Mouse (Mus musculus) E14TG2a.4 (cell line): ENCODE measurements at regions not wholly inside any gene's neighbourhood (a gene's known extent, or its start where the extent isn't known, plus 50 kb on each side); places are given as distances from the start of the nearest gene placed in this dataset.

Experiments
- H3K27me3 ChIP-seq: 2 replicates; pipeline ENCODE4 v1.6.1; 2014; ENCODE audit warnings: low read length, control low read depth; ENCODE audit not compliant: insufficient read depth
- H3K36me3 ChIP-seq: 2 replicates; pipeline ENCODE4 v1.6.1; 2014; ENCODE audit warnings: low read length, control low read depth; ENCODE audit not compliant: insufficient read depth
- H3K4me1 ChIP-seq: replicated peaks from 2 replicates; pipeline ENCODE4 v1.6.1; 2014; ENCODE audit warnings: low read depth, low read length, control low read depth
- H3K4me3 ChIP-seq: replicated peaks from 2 replicates; pipeline ENCODE4 v1.5.1; 2014; ENCODE audit warnings: mild to moderate bottlenecking, low read length
- H3K9me3 ChIP-seq: 2 replicates; pipeline ENCODE4 v1.6.1; 2014; ENCODE audit warnings: low read length, control low read depth
- CTCF ChIP-seq: conservative IDR thresholded peaks from 2 replicates; pipeline ENCODE4 v1.5.1; 2014; ENCODE audit warnings: low read length
- NANOG ChIP-seq: IDR thresholded peaks from 2 replicates; pipeline ENCODE4 v1.6.1; 2014; ENCODE audit warnings: borderline replicate concordance, low read length, mixed read lengths
- POU5F1 ChIP-seq: IDR thresholded peaks from 2 replicates; pipeline ENCODE4 v1.6.1; 2014; ENCODE audit warnings: low read length, borderline replicate concordance

DNA sequence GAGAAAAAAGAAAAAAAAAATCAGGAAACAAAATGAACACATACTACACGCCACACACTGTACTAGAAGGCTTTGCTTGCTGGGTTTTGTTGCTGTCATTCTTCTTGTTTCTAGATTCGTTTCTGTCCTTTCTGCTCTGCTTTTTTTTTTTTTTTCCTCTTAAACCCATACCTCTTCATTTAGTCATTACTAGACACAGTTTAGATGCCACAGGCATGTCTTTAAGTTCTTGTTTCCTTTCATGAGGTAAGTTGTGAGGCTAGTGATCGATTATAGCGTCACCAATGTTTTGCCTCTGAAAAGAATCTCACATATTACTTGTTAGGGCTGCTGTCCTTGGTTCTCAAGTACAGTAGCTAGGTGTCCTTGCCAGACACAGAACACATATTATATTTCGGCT lies 168.3 kb upstream of the Atp2b1 start:
- Histone ChIP-seq H3K36me3 (no peaks in the 10 kb centered on the region), H3K4me3 (no peak overlapping the region), H3K4me1 (peaks cover 15% of the 10 kb centered on the region), H3K9me3 (no peaks in the 10 kb centered on the region), H3K27me3 (peaks cover 58% of the 10 kb centered on the region)
- TF ChIP-seq NANOG, result no peak
- TF ChIP-seq POU5F1, result no peak
- TF ChIP-seq CTCF, result no peak

DNA sequence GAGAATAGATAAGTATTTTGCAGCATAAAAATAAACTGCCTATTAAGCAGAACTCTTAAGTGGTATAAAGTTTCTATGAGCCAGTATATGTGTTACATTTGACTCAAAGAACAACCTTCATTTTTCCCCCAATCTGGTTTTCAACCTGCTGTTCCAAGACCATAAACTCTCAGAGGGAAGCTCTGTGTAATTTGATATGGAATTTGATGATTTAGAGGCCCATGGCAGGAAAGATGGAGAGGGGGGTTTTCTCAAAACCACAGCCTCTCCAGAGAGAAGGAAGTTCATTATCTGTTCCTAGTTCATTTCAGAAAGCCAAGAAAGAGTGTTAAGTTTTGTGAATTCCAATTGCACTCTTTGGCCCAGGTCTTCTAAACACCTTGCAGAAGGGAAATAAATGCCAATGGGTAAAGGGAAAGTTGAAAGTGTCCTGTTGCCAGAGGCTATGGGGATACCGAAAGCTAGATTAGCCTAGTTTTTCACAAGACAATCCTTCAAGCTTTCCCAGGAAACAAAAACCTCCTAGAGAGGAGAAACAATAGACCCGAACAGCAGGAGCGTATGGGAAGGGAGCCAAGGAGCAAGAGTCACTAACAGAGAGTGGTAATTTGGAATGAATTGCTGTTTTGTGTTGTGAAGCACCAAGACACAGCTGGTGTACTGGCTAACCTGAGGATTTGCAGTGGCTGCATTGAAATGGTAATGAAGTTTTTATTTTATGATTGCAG lies 165.2 kb upstream of the Atp2b1 start:
- Histone ChIP-seq H3K36me3 (no peaks in the 10 kb centered on the region), H3K27me3 (peaks cover 63% of the 10 kb centered on the region), H3K4me3 (no peak overlapping the region), H3K9me3 (no peaks in the 10 kb centered on the region), H3K4me1 (peaks cover 15% of the 10 kb centered on the region)
- TF ChIP-seq NANOG (peak; percentile 69; the same call in 1 of the 2 replicates), POU5F1 (no peak)

GRCm38 (mm10) chr10:98749584-98749947 lies 164.6 kb upstream of the Atp2b1 start:
- TF ChIP-seq CTCF, result no peak
- no peak for TF ChIP-seq POU5F1
- no peak overlapping the region for H3K4me3 ChIP-seq
- H3K9me3 ChIP-seq, result no peaks in the 10 kb centered on the region
- H3K4me1 ChIP-seq, result peaks cover 15% of the 10 kb centered on the region
- H3K36me3 ChIP-seq, result no peaks in the 10 kb centered on the region
- peaks cover 63% of the 10 kb centered on the region for H3K27me3 ChIP-seq

DNA sequence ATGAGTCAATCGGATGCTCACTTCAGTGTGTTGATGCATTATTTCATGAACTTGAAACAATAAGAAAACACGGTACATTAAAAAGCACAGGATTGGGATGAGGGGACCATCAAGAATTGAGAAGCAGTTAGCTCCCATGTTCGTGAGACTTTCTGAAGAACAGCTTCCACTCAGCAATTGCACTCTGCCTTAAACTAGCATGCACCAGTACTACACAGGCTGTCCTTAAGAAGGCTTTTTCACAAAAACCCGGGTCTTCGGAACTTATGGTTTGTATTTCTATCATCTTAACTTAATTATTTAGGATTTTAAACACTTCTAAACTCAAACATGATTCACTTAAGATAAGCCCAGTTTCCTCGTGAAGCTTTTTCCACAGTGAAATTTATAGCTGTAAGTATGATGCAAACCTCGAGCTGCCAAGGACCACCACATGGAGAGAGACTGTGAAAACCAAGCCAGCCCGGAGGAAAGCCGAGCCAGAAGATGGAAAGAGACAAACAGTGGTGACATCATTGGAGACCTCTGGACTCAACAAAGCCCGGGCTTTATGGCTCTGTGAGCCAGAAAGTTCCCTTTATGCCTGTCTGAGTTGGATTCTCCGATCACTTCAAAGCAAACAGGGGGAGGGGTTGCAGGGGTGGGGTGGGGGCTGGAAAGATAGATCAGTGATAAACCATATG lies 162.7 kb upstream of the Atp2b1 start:
- H3K36me3 ChIP-seq, result no peaks in the 10 kb centered on the region
- TF ChIP-seq NANOG (no peak), POU5F1 (no peak), CTCF (no peak)
- H3K27me3 ChIP-seq, result peaks cover 54% of the 10 kb centered on the region
- no peak overlapping the region for H3K4me3 ChIP-seq
- peaks cover 12% of the 10 kb centered on the region for H3K4me1 ChIP-seq
- no peaks in the 10 kb centered on the region for H3K9me3 ChIP-seq

DNA sequence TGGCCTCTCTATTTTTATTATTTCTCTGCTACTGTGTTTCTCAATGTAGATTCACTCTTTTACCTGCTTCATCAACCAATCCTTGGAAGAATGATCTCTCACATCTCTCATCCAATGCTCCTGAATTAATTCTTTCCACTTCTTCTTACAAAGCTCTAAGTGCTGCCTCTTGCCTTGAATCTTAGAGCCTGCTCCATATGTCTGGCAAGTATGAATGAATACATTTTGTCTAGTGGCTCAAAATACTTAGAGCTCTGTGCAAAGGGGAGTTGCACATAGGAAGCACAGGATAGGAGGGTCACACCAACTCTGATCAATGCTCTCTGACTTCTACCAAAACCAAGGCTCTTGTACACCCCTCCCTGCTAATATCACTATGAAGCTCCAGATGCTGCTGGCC lies 153.1 kb upstream of the Atp2b1 start:
- TF ChIP-seq CTCF (no peak), POU5F1 (no peak), NANOG (no peak)

GRCm38 (mm10) chr10:98765786-98766419 lies 148.3 kb upstream of the Atp2b1 start:
- Histone ChIP-seq H3K4me3 (no peak overlapping the region), H3K4me1 (no peaks in the 10 kb centered on the region), H3K27me3 (no peaks in the 10 kb centered on the region), H3K36me3 (no peaks in the 10 kb centered on the region), H3K9me3 (peaks cover 9% of the 10 kb centered on the region)
- no peak for TF ChIP-seq NANOG
- TF ChIP-seq CTCF, result no peak
- no peak for TF ChIP-seq POU5F1

More for the DNA sequence above, 153.1 kb upstream of the Atp2b1 start:
- Histone ChIP-seq H3K27me3 (peaks cover 4% of the 10 kb centered on the region; the same call in 1 of the 2 replicates), H3K4me3 (no peak overlapping the region), H3K9me3 (peaks cover 9% of the 10 kb centered on the region), H3K36me3 (no peaks in the 10 kb centered on the region), H3K4me1 (no peaks in the 10 kb centered on the region)

DNA sequence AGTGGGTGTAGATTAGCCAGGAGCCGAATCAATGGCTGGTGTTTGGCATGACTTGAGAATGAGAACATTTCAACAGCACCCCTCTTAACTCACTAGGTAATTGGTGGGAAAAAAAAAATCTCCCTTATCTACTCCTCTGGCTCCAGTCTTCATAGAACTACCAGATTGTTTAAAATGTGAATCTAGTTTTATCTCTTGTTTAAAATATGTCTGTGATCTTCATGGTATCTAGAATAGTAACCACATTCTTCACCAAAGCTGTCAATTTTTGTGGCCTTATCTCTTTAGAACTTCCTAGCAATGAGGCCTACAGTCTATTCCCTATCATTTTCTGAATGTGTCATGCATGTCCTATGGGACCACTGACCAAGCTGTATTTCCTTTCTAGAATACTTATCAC lies 134.4 kb upstream of the Atp2b1 start:
- H3K4me3 ChIP-seq, result no peak overlapping the region
- H3K9me3 ChIP-seq, result 0 out of 2 replicates have a peak, but pooled peaks cover 5% of the 10 kb centered on the region
- TF ChIP-seq CTCF, result no peak
- no peak for TF ChIP-seq NANOG
- TF ChIP-seq POU5F1, result no peak
- no peaks in the 10 kb centered on the region for H3K36me3 ChIP-seq
- no peaks in the 10 kb centered on the region for H3K4me1 ChIP-seq
- no peaks in the 10 kb centered on the region; the same call in 1 of the 2 replicates for H3K27me3 ChIP-seq

- H3K4me1 ChIP-seq, result no peaks in the 10 kb centered on the region
- no peaks in the 10 kb centered on the region; the same call in 1 of the 2 replicates for H3K27me3 ChIP-seq
- H3K4me3 ChIP-seq, result no peak overlapping the region
- H3K36me3 ChIP-seq, result no peaks in the 10 kb centered on the region
- no peak for TF ChIP-seq CTCF
- H3K9me3 ChIP-seq, result 0 out of 2 replicates have a peak, but pooled peaks cover 5% of the 10 kb centered on the region
Observed at GRCm38 (mm10) chr10:98780938-98781337, 133.3 kb upstream of the Atp2b1 start.
